Mouse (Mus musculus) erythroblast, embryonic 14.5 days (primary cell): Measurements from ENCODE around the gene Fsip1.
"Not testable (repeated sequence)": the region's sequence is repeated elsewhere in the genome, so short reads cannot be mapped to it uniquely, and the experiment has no call there.

Experiments used
- GATA1 ChIP-seq: IDR thresholded peaks from 2 replicates; pipeline ENCODE4 v1.6.1; 2012; ENCODE audit warnings: low read length, inconsistent platforms, mixed read lengths
- TAL1 ChIP-seq: IDR thresholded peaks from 3 replicates; pipeline ENCODE4 v1.6.1; 2012; ENCODE audit warnings: low read length, inconsistent platforms, mixed read lengths

GRCm38 (mm10) chr2:118289066-118289460 is 32.3 kb upstream of the Fsip1 start:
- not testable (repeated sequence) for TF ChIP-seq TAL1, GATA1
